Mouse (Mus musculus) neural tube, embryonic 13.5 days (tissue): Measurements from ENCODE around the gene Olfr938. TPM values are rescaled to one million over a fixed set of nuclear protein-coding genes. Genes with fewer than 3 reads are reported as not detected.

Source experiments
- ATAC-seq: fragments of 200-750 bp; cut with Nextera tagmentation; 2 replicates; pipeline ENCODE4 v1.8.0; 2017; ENCODE audit warnings: low read depth, mild to moderate bottlenecking, moderate TSS enrichment, moderate library complexity
- H3K27ac ChIP-seq: fragments of 300-500 bp; sonication (generic); replicated peaks from 2 replicates; pipeline ENCODE4 v1.5.1; 2015; ENCODE audit warnings: moderate library complexity, mild to moderate bottlenecking, inconsistent platforms
- H3K27me3 ChIP-seq: fragments of 300-500 bp; sonication (generic); 2 replicates; pipeline ENCODE4 v1.6.1; 2015; ENCODE audit warnings: mild to moderate bottlenecking, inconsistent platforms
- H3K36me3 ChIP-seq: fragments of 300-500 bp; sonication (generic); 2 replicates; pipeline ENCODE4 v1.6.1; 2015; ENCODE audit warnings: mild to moderate bottlenecking, inconsistent platforms
- H3K4me1 ChIP-seq: fragments of 300-500 bp; sonication (generic); replicated peaks from 2 replicates; pipeline ENCODE4 v1.6.1; 2015; ENCODE audit warnings: inconsistent platforms
- H3K4me2 ChIP-seq: fragments of 300-500 bp; sonication (generic); 2 replicates; pipeline ENCODE4 v1.6.1; 2015; ENCODE audit warnings: inconsistent platforms, mild to moderate bottlenecking, moderate library complexity
- H3K4me3 ChIP-seq: fragments of 300-500 bp; sonication (generic); 2 replicates; pipeline ENCODE4 v1.5.1; 2015; ENCODE audit warnings: mild to moderate bottlenecking, inconsistent platforms
- H3K9ac ChIP-seq: fragments of 300-500 bp; sonication (generic); 2 replicates; pipeline ENCODE4 v1.6.1; 2015; ENCODE audit warnings: moderate library complexity, mild to moderate bottlenecking, inconsistent platforms
- H3K9me3 ChIP-seq: fragments of 300-500 bp; sonication (generic); 2 replicates; pipeline ENCODE4 v1.6.1; 2016; ENCODE audit warnings: inconsistent platforms
- WGBS: fragments of 180-500 bp; shearing (Covaris S2); methylation state at CpG from one replicate; pipeline ENCODE4 v1.1.7; 2015; 5-methylcytosine and 5-hydroxymethylcytosine counted together
- microRNA-seq: library from miRNA; unstranded; fragments of <30 nt; microRNA quantifications from one replicate; pipeline ENCODE4, GENCODE M21; 2016
- polyA plus RNA-seq: library from polyadenylated mRNA; unstranded; fragments of >200 nt; fragmentation: Nextera tagmentation; extraction: Ambion mirVana; gene quantifications from 2 replicates; pipeline ENCODE4 v1.2.1, GENCODE M21; 2015

Gene Olfr938
- not detected in 2 replicates for polyA plus RNA-seq

DNA sequence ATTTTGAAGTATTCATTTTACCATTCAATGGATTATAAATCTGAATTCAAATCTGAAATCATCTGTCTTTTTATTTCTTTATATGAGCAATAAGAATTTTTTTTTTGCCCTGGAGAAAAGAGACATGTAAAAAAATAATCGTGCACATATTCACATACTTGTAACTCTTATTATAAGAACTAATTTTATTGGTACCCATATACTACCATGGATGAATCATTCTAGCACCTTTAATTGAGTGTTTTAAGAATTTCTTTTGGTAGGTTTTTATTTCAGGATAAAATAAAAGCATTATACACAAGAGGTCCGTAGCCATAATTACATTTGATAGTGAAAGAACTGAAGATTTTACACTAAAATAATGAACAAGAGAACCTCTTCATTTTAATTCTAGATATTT lies at the start of gene Olfr938:
Olfr938 (minus strand) TSS at position 101 of the 400 bp plus-strand sequence.
- no peaks in the 10 kb centered on the region for H3K4me1 ChIP-seq
- WGBS: 91% methylated on average over 2 of the region's 2 CpGs

DNA sequence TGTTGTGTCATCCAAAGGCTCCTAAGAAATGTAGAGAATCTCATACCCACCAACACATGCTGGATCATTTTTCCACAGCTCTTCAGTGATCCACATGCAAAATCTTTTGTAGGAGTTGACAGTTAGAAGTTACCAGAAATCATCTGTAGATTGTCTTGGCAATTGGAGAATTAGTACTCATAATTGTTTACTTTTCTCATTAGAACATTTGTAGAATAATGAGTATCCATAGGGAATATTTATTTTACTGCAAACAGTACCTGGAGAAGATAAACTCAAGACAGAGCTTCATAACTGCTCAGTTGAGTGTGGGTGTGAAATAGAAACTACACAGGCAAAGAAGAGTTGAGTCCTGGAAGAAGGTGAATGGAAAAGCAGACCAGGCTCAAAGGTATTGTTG lies 49.1 kb upstream of the Olfr938 start, which contains the start of gene Olfr27:
Olfr27 (plus strand) TSS at position 301 of the 400 bp plus-strand sequence.
- H3K27me3 ChIP-seq: no peaks in the 10 kb centered on the region
- no peak within 1 kb of the TSS for H3K4me3 ChIP-seq
- ATAC-seq: no peak
- no peaks in the 10 kb centered on the region for H3K36me3 ChIP-seq
- H3K27ac ChIP-seq: no peak within 1 kb of the TSS
- H3K4me1 ChIP-seq: no peaks in the 10 kb centered on the region
- no peak within 1 kb of the TSS for H3K4me2 ChIP-seq
- H3K9ac ChIP-seq: no peak within 1 kb of the TSS
- no peaks in the 10 kb centered on the region for H3K9me3 ChIP-seq

More for the DNA sequence above, at the start of gene Olfr938:
- no peaks in the 10 kb centered on the region for H3K36me3 ChIP-seq
- H3K4me3 ChIP-seq: no peak within 1 kb of the TSS
- H3K9me3 ChIP-seq: no peaks in the 10 kb centered on the region
- no peak within 1 kb of the TSS for H3K9ac ChIP-seq
- no peak within 1 kb of the TSS for H3K27ac ChIP-seq
- ATAC-seq: no peak
- no peak within 1 kb of the TSS for H3K4me2 ChIP-seq
- H3K27me3 ChIP-seq: no peaks in the 10 kb centered on the region

DNA sequence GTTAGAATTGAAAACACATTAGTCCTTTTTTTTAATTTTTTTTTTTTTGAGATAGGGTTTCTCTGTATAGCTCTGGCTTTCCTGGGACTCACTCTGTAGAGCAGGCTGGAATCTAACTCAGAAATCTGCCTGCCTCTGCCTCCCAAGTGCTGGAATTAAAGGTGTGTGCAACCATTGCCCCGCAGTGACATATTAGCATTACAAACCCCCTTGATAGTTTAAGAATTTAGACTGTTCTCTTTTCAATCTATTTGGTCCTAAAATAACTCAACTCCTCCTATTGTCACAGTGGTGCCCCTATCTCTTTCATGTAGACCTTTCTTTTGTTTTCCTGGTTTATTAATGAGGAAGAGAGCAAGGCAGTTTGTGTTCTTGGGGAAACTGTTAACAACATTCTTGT lies 48.6 kb upstream of the Olfr938 start:
- no peak for ATAC-seq
- 81% methylated on average over 1 of the region's 1 CpGs for WGBS
- Histone ChIP-seq H3K27me3 (no peaks in the 10 kb centered on the region), H3K27ac (no peak overlapping the region), H3K4me3 (no peak overlapping the region), H3K9me3 (no peaks in the 10 kb centered on the region), H3K9ac (no peak overlapping the region), H3K36me3 (no peaks in the 10 kb centered on the region), H3K4me2 (no peak overlapping the region), H3K4me1 (no peaks in the 10 kb centered on the region)

DNA sequence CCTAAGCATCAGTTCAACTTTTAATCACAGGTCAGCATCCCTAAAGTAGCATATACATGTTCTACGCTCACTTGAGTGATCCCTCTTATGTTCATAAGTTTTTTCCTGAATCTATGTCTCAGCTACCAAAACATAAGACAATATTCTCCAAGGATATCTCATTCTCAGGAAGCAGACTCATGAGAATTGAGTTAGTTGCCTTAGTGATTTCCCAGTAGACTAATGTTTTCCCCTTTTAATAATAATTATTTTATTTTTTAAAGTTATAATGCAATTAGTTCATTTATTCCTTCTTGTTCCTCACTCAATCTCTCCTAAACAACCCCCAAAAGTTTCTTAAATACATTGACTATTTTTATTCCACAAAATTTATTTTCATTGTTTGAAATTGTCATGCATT lies 13.8 kb downstream of the Olfr938 start, which contains the start of gene Olfr937:
Olfr937 (minus strand) TSS at position 101 of the 400 bp plus-strand sequence.
- Histone ChIP-seq H3K9ac (no peak within 1 kb of the TSS), H3K9me3 (no peaks in the 10 kb centered on the region), H3K36me3 (no peaks in the 10 kb centered on the region), H3K27me3 (no peaks in the 10 kb centered on the region), H3K4me3 (no peak within 1 kb of the TSS), H3K4me1 (no peaks in the 10 kb centered on the region), H3K27ac (no peak within 1 kb of the TSS), H3K4me2 (no peak within 1 kb of the TSS)
- WGBS: 80% methylated on average over 1 of the region's 1 CpGs
- no peak for ATAC-seq

Small RNAs within 50 kb of the gene (microRNA-seq; reads per million reads assigned to microRNA genes)
- gene Gm25032 (not detected), gene Gm25529 (not detected)

Other genes starting within 250 kb of the Olfr938 start
- gene Olfr924, start 234.4 kb downstream of the Olfr938 start, polyA plus RNA-seq: not detected in 2 replicates
- not detected in 2 replicates for gene Olfr26, start 223.8 kb downstream of the Olfr938 start, polyA plus RNA-seq
- gene Olfr926, start 201.8 kb downstream of the Olfr938 start, polyA plus RNA-seq: not detected in 2 replicates
- not detected in 2 replicates for gene Olfr930, start 149.1 kb downstream of the Olfr938 start, polyA plus RNA-seq
- not detected in 2 replicates for gene Olfr933, start 106.6 kb downstream of the Olfr938 start, polyA plus RNA-seq
- not detected in 2 replicates for gene Olfr934, start 90.6 kb downstream of the Olfr938 start, polyA plus RNA-seq
- not detected in 2 replicates for gene Olfr935, start 79.2 kb downstream of the Olfr938 start, polyA plus RNA-seq
- not detected in 2 replicates for gene Olfr146, start 55.5 kb downstream of the Olfr938 start, polyA plus RNA-seq
- not detected in 2 replicates for gene Olfr937, start 13.9 kb downstream of the Olfr938 start, polyA plus RNA-seq
- gene Olfr27, start 49.2 kb upstream of the Olfr938 start, polyA plus RNA-seq: not detected in 2 replicates
- not detected in 2 replicates for gene Olfr943, start 87.4 kb upstream of the Olfr938 start, polyA plus RNA-seq
- gene Olfr944, start 123.0 kb upstream of the Olfr938 start, polyA plus RNA-seq: not detected in 2 replicates
- gene Olfr1537, start 171.1 kb upstream of the Olfr938 start, polyA plus RNA-seq: not detected in 2 replicates
- not detected in 2 replicates for gene Olfr945, start 197.9 kb upstream of the Olfr938 start, polyA plus RNA-seq
- not detected in 2 replicates for gene Olfr948, start 247.2 kb upstream of the Olfr938 start, polyA plus RNA-seq